Mouse (Mus musculus) megakaryocyte-erythroid progenitor cell, adult 5-6 weeks (primary cell): ENCODE measurements around the gene Dst. TPM values are rescaled to one million over a fixed set of nuclear protein-coding genes. Genes with fewer than 3 reads are reported as not detected.

Experiments
- total RNA-seq, 2 experiments: library from RNA; stranded (forward) in 1 of 2; stranded (reverse) in 1 of 2; fragments of 200-1000, 215-1000 nt in 1 of 2; fragments of >200 nt in 1 of 2; fragmentation: Nextera tagmentation in 1 of 2; gene quantifications; 2 replicates each; pipeline ENCODE4 v1.2.3; 2014 to 2017

Gene Dst
- total RNA-seq, 2 experiments from 2014 or later: 2.1 to 4.1 TPM

Other genes with a start within 250 kb of the Dst start
- gene Prim2, start 238.4 kb upstream of the Dst start, total RNA-seq (2014; fragmentation: Nextera tagmentation): 88.7 and 102 TPM in 2 replicates
- 94.2 and 137 TPM in 2 replicates for gene Prim2, start 238.4 kb upstream of the Dst start, total RNA-seq (2017)
- gene Rab23, start 188.3 kb upstream of the Dst start, total RNA-seq (2014; fragmentation: Nextera tagmentation): 1.6 and 3.5 TPM in 2 replicates
- 0.99 and 4.2 TPM in 2 replicates for gene Rab23, start 188.3 kb upstream of the Dst start, total RNA-seq (2017)
- gene Bag2, start 150.4 kb upstream of the Dst start, total RNA-seq (2014; fragmentation: Nextera tagmentation): 66.0 and 89.5 TPM in 2 replicates
- 64.8 and 76.6 TPM in 2 replicates for gene Bag2, start 150.4 kb upstream of the Dst start, total RNA-seq (2017)
- gene Zfp451, start 93.6 kb upstream of the Dst start, total RNA-seq (2014; fragmentation: Nextera tagmentation): 39.7 and 44.7 TPM in 2 replicates
- 18.7 and 37.2 TPM in 2 replicates for gene Zfp451, start 93.6 kb upstream of the Dst start, total RNA-seq (2017)
- not detected in 2 replicates for gene Bend6, start 409 bp upstream of the Dst start, total RNA-seq (2014; fragmentation: Nextera tagmentation)
- gene Bend6, start 409 bp upstream of the Dst start, total RNA-seq (2017): not detected in 2 replicates